Mouse (Mus musculus): ENCODE measurements around the gene Hexb. TPM values are rescaled to one million over a fixed set of nuclear protein-coding genes. Genes with fewer than 3 reads are reported as not detected.
"Not testable (repeated sequence)": the region's sequence is repeated elsewhere in the genome, so short reads cannot be mapped to it uniquely, and the experiment has no call there.

Gene Hexb
- total RNA-seq, 1 experiment = 82.5 TPM

- Histone ChIP-seq H3K27ac (ENCODE audit: insufficient read depth, low read depth, low read length, poor library complexity, severe bottlenecking) (no peak overlapping the region), H3K4me1 (ENCODE audit: control insufficient read depth in 2 of 2, insufficient read depth in 2 of 2, low read length in 2 of 2, poor library complexity in 1 of 2) (peaks cover 3 to 4% of the 10 kb centered on the region in 2 experiments; a peak in 1 of 4 replicates), H3K36me3 (ENCODE audit: control insufficient read depth, insufficient read depth, low read length, poor library complexity, severe bottlenecking) (peaks cover 54% of the 10 kb centered on the region), H3K4me3 (ENCODE audit: insufficient read depth in 1 of 2, low read depth in 1 of 2, low read length in 2 of 2, poor library complexity in 1 of 2, severe bottlenecking in 1 of 2) (no peak overlapping the region), H3K9ac (ENCODE audit: insufficient read depth, low read depth, low read length, poor library complexity, severe bottlenecking) (no peak overlapping the region), H3K9me3 (ENCODE audit: control insufficient read depth, insufficient read depth, low read depth, low read length) (no peaks in the 10 kb centered on the region)
- TF ChIP-seq ZC3H11A (IDR thresholded peaks at IDR 0.05; ENCODE audit: borderline replicate concordance, low read depth, low read length) (no peak), ZNF384 (IDR thresholded peaks at IDR 0.05; ENCODE audit: low read depth, low read length) (no peak), CHD2 (IDR thresholded peaks at IDR 0.05; ENCODE audit: low read depth, low read length) (no peak), HCFC1 (IDR thresholded peaks at IDR 0.05; ENCODE audit: borderline replicate concordance, insufficient read depth, low read length) (no peak)
- in situ Hi-C loops (cut with MboI; ENCODE audit: low sequenced_read_pairs in 2 of 2, unreplicated experiment in 2 of 2) = no loop called here
- no peak for DNase-seq (ENCODE audit: low read depth, low spot score)
Measured at GRCm38 (mm10) chr13:97176731-97177130, 21.4 kb downstream of the Hexb start.

GRCm38 (mm10) chr13:97175520-97176264 is 22.5 kb downstream of the Hexb start:
- DNase-seq (ENCODE audit: low read depth, low spot score) = no peak
- Histone ChIP-seq H3K9ac (ENCODE audit: insufficient read depth, low read depth, low read length, poor library complexity, severe bottlenecking) (no peak overlapping the region), H3K27ac (ENCODE audit: insufficient read depth, low read depth, low read length, poor library complexity, severe bottlenecking) (no peak overlapping the region), H3K36me3 (ENCODE audit: control insufficient read depth, insufficient read depth, low read length, poor library complexity, severe bottlenecking) (peaks cover 52% of the 10 kb centered on the region), H3K4me3 (ENCODE audit: insufficient read depth in 1 of 2, low read depth in 1 of 2, low read length in 2 of 2, poor library complexity in 1 of 2, severe bottlenecking in 1 of 2) (no peak overlapping the region), H3K4me1 (ENCODE audit: control insufficient read depth in 2 of 2, insufficient read depth in 2 of 2, low read length in 2 of 2, poor library complexity in 1 of 2) (peaks cover 3 to 4% of the 10 kb centered on the region in 2 experiments; a peak in 1 of 4 replicates), H3K9me3 (ENCODE audit: control insufficient read depth, insufficient read depth, low read depth, low read length) (no peaks in the 10 kb centered on the region)
- TF ChIP-seq ZNF384 (IDR thresholded peaks at IDR 0.05; ENCODE audit: low read depth, low read length) (no peak), CHD2 (IDR thresholded peaks at IDR 0.05; ENCODE audit: low read depth, low read length) (no peak), ZC3H11A (IDR thresholded peaks at IDR 0.05; ENCODE audit: borderline replicate concordance, low read depth, low read length) (no peak), HCFC1 (IDR thresholded peaks at IDR 0.05; ENCODE audit: borderline replicate concordance, insufficient read depth, low read length) (no peak), MAFK (IDR thresholded peaks at IDR 0.05; ENCODE audit: insufficient read depth, low read depth, low read length) (no peak)
- in situ Hi-C loops (cut with MboI; ENCODE audit: low sequenced_read_pairs in 2 of 2, unreplicated experiment in 2 of 2) = no loop called here

- DNase-seq (ENCODE audit: low read depth, low spot score) = peak; percentile 40
- no peak overlapping the region for H3K4me3 ChIP-seq (ENCODE audit: insufficient read depth in 1 of 2, low read depth in 1 of 2, low read length in 2 of 2, poor library complexity in 1 of 2, severe bottlenecking in 1 of 2)
- no peak overlapping the region for H3K9ac ChIP-seq (ENCODE audit: insufficient read depth, low read depth, low read length, poor library complexity, severe bottlenecking)
- no peaks in the 10 kb centered on the region for H3K9me3 ChIP-seq (ENCODE audit: control insufficient read depth, insufficient read depth, low read depth, low read length)
- no peak overlapping the region for H3K27ac ChIP-seq (ENCODE audit: insufficient read depth, low read depth, low read length, poor library complexity, severe bottlenecking)
- in situ Hi-C loops (cut with MboI; ENCODE audit: low sequenced_read_pairs in 2 of 2, unreplicated experiment in 2 of 2) = no loop called here
- peaks cover 15% of the 10 kb centered on the region for H3K36me3 ChIP-seq (ENCODE audit: control insufficient read depth, insufficient read depth, low read length, poor library complexity, severe bottlenecking)
- 0 out of 4 replicates have a peak, but pooled peaks cover 0 to 2% of the 10 kb centered on the region in 2 experiments for H3K4me1 ChIP-seq (ENCODE audit: control insufficient read depth in 2 of 2, insufficient read depth in 2 of 2, low read length in 2 of 2, poor library complexity in 1 of 2)
- TF ChIP-seq ZC3H11A (IDR thresholded peaks at IDR 0.05; ENCODE audit: borderline replicate concordance, low read depth, low read length) = 0 out of 2 replicates have a peak, but pooled peaks have one; percentile 19
- no peak for TF ChIP-seq MAFK (IDR thresholded peaks at IDR 0.05; ENCODE audit: insufficient read depth, low read depth, low read length)
- no peak for TF ChIP-seq CHD2 (IDR thresholded peaks at IDR 0.05; ENCODE audit: low read depth, low read length)
Measured at GRCm38 (mm10) chr13:97145834-97146233, 52.3 kb downstream of the Hexb start.

GRCm38 (mm10) chr13:97142321-97142720 is 55.8 kb downstream of the Hexb start:
- no peak for TF ChIP-seq HCFC1 (IDR thresholded peaks at IDR 0.05; ENCODE audit: borderline replicate concordance, insufficient read depth, low read length)
- TF ChIP-seq MAFK (IDR thresholded peaks at IDR 0.05; ENCODE audit: insufficient read depth, low read depth, low read length) = no peak
- TF ChIP-seq ZC3H11A (IDR thresholded peaks at IDR 0.05; ENCODE audit: borderline replicate concordance, low read depth, low read length) = no peak
- TF ChIP-seq CHD2 (IDR thresholded peaks at IDR 0.05; ENCODE audit: low read depth, low read length) = no peak
- no peak for TF ChIP-seq ZNF384 (IDR thresholded peaks at IDR 0.05; ENCODE audit: low read depth, low read length)
- in situ Hi-C loops (cut with MboI; ENCODE audit: low sequenced_read_pairs in 2 of 2, unreplicated experiment in 2 of 2) = no loop called here
- Histone ChIP-seq H3K9me3 (ENCODE audit: control insufficient read depth, insufficient read depth, low read depth, low read length) (no peaks in the 10 kb centered on the region), H3K9ac (ENCODE audit: insufficient read depth, low read depth, low read length, poor library complexity, severe bottlenecking) (no peak overlapping the region), H3K4me1 (ENCODE audit: control insufficient read depth in 2 of 2, insufficient read depth in 2 of 2, low read length in 2 of 2, poor library complexity in 1 of 2) (peaks cover 2% of the 10 kb centered on the region in 2 experiments; a peak in 1 of 4 replicates), H3K27ac (ENCODE audit: insufficient read depth, low read depth, low read length, poor library complexity, severe bottlenecking) (no peak overlapping the region), H3K36me3 (ENCODE audit: control insufficient read depth, insufficient read depth, low read length, poor library complexity, severe bottlenecking) (peaks cover 5% of the 10 kb centered on the region), H3K4me3 (ENCODE audit: insufficient read depth in 1 of 2, low read depth in 1 of 2, low read length in 2 of 2, poor library complexity in 1 of 2, severe bottlenecking in 1 of 2) (no peak overlapping the region)
- DNase-seq (ENCODE audit: low read depth, low spot score) = no peak

- H3K4me1 ChIP-seq (ENCODE audit: control insufficient read depth in 2 of 2, insufficient read depth in 2 of 2, low read length in 2 of 2, poor library complexity in 1 of 2); DNase-seq (ENCODE audit: low read depth, low spot score); in situ Hi-C loops (cut with MboI; ENCODE audit: low sequenced_read_pairs in 2 of 2, unreplicated experiment in 2 of 2); H3K27ac ChIP-seq (ENCODE audit: insufficient read depth, low read depth, low read length, poor library complexity, severe bottlenecking); H3K9me3 ChIP-seq (ENCODE audit: control insufficient read depth, insufficient read depth, low read depth, low read length); H3K36me3 ChIP-seq (ENCODE audit: control insufficient read depth, insufficient read depth, low read length, poor library complexity, severe bottlenecking): not testable (repeated sequence)
- Histone ChIP-seq H3K9ac (ENCODE audit: insufficient read depth, low read depth, low read length, poor library complexity, severe bottlenecking) (peak overlapping the region; percentile 98), H3K4me3 (ENCODE audit: insufficient read depth in 1 of 2, low read depth in 1 of 2, low read length in 2 of 2, poor library complexity in 1 of 2, severe bottlenecking in 1 of 2) (peak overlapping the region; percentile 98 to 100)
Measured at GRCm38 (mm10) chr13:97138404-97138931, 59.7 kb downstream of the Hexb start.
